Mouse (Mus musculus): Measurements from ENCODE around the gene Acaa1b.
A peak's percentile ranks its signal among the peaks of the same experiment; 100 is the strongest.

Acaa1b gene

DNA sequence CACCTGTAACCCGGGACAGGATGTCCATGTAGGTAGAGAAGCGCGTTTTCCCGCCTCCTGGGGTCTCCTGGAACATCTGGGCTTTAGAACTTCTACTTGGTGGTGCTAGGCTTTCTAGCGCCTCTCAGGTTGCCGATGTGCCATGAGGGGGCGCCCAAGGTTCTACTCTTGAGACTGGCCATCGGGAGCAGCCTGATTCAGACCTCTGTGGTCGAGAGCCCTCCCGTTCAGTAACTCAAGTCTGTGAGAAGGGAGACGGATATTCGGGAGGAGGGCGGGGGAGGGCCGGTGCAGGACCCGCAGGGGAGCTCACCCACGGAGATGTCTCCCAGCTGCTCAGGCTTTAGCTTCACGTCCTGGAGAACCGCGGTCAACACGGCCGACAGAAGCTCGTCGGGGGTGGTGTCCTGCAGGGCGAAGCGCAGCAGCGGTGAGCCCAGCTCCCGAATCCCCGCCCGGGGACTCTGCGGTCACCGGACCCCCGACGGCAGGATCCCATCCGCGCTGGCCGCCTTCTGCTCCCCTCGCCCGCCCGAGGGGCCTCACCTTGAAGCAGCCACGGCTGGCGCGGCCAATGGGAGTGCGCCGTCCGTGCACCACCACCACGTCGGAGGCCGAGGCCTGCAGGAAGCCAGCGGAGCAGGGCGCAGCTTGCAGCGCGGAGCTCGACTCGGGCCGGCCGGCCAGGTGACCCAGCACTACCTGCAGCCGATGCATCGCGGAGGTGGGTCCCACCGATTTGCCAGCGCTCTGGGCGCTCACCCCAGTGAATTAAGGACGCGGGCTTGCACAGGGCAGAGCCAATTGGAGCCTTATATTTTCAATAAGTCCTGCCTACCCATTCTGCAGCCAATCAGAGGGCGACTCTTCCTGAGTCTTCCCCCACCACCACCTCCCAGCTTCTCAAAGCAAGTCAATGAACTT, at the start of gene Acaa1b:
Gene Acaa1b, minus strand, starts transcription at position 816 of the 924 bp plus-strand sequence.
- peak; percentile 88 for DNase-seq

DNA sequence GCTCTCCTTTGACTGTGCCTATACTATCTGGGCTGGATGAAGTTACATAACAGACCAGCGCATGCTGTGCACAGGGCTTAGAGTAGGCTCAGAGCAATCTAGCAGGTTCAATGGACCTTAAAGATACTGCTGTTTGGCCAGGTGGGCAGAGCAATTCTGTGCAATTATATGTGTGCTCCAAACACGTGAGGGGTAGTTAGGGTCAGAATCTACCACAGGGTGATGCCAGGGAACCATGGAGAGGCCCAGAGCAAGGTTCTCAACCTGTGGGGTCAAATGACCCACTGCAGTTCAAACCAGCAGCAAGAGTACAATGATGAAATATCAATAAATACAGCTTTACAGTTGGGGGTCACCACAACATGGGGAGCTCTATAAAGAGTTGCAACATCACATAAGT, 49.8 kb upstream of the Acaa1b start:
- DNase-seq, result no peak

DNA sequence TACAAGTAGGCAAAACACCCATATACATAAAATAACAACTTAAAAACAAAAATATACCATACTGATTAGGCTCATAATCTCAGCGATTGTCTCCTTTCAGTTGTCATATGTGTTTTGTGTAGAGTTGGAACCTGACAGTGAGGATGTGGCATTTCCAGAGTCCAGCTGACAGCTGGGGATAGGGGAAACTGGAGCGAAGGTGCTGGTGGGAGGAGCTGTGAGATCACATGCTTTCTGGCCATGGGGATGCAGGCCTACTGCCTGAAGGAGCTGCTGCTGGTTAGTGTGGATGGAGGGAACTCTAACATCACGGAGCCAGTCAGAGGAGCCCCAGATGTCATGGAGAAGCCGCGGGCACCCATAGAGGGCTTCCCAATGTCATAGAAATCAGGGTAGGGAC, 48.9 kb upstream of the Acaa1b start:
- no peak for DNase-seq

DNA sequence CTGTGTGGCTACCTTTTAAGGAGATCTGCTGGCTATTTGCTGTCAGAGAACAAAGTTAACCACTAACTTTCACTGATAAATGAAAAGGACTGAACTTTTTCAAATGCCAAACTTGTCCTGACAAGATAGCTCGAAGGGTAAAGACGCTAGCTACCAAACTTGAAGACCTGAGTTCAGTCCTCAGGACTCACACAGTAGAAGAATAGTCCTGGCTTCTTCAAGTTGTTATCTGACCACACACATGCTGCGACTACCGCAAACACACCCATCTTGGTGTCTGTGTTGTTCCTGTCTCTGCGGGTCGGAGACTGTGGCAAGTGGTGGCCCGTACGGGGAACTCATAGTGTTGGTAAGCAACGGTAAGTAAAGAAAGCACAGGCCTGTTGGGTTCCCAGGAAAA, 46.7 kb upstream of the Acaa1b start:
- no peak for DNase-seq

DNA sequence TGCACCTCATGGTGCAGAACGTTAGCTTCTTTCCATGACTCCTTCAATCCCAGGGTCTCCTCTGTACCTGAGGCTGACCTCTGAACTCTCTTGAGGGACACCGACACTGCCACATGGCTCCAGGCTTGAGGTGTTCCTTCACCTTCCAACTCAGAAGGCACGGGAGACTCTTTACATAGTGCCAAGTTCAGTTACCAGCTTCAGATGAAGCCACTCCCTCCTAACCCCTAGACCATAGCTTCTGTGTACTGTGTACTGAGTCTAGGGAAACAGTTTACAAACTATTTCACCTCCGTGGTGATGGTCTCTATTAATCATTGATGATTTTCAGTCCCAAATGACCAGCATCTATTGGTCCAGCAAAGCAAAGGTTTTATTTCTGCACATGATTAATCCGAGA, 44.8 kb upstream of the Acaa1b start:
- no peak for DNase-seq

DNA sequence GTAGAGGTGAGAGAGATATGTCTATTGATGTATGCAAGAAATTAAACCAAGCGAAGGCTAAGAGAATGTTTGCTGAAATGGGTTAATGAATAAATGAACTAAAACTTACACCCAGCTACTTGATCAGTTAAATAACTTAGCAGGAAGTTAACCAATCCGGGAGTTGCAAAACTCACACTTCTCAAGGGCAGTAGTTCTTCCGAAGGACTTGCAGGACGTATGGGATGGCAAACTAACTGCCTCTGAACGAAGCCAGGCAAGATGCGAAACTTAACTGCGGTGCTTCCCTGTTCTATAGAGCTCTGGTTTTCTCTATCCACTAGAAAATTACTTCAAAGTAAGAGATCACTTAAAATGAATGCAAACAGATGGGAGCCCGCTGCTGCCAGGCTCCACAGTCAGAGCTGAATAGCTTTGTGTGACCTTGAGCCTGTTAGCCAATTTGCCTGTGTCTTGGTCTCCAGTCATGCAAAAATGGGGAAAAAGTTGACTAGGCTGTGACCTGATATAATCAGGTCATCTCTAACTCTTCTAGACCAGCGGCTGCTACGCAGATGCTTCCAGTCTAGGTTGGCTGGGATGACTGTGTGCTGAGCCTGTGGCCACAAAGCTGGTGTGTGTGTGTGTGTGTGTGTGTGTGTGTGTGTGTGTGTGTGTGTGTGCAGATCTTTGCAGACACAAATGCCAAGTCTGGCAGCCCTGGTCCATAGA, 42.4 kb upstream of the Acaa1b start:
- DNase-seq, result no peak

DNA sequence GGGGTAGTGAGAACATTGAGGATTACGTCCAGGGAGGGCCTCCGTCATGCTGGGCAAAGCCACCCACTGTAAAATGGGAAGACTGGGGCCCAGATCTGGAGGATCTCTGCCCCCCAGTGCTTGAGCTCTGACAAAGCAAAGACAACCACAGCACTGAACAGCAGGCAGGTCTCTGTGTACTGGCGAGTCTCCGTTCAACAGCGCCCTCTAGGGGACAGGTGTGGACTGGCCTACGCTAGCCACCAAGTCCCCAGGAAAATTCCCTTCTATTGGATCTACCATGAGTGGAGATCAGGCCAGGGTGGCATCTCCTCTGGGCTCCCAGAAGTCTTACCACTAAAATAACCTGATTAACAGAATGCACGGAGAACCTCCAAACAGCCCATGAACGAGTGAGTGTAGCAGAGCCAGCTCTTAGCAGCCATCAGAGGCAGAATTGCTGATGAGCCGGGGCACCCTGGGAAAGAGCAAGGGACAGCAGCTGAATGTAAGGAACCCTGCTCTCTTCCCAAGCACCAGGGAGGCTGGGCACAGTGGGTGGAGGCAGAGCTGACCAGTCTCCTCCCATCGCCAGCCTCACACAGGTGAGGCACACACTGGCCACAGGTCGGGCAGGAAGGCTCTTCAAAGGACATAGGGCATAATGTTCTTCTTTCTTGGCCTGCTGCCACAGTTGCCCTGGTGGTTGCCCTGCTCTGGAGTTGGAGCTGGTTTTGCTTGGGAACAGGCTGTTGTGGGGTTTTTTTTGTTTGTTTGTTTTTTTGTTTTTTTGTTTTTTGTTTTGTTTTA, 35.5 kb upstream of the Acaa1b start:
- peak; percentile 65 for DNase-seq

DNA sequence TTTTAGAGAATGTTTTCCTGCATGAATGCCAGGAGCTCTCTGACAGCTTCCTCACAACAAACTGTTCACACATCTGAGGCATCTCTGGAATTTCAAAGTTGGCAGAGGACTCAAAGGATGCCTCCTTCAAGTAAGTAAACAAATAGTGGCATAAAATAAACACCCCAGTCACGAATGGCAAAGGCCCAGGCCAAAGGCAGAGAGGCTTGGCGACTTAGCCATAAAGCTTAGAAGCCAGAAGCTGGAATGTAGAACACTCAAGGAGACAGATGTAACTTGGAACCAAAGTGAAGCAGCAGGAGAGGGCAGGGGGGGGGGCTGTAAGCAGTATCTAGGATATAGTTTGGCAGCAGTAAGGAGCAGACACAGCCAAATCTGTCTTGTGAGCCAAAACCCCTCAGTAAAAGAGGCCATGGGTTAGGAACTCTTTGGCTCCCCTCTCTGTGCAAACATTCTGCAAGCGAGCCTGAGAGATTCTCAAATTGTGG, 24.4 kb upstream of the Acaa1b start:
- peak; percentile 73 for DNase-seq

DNA sequence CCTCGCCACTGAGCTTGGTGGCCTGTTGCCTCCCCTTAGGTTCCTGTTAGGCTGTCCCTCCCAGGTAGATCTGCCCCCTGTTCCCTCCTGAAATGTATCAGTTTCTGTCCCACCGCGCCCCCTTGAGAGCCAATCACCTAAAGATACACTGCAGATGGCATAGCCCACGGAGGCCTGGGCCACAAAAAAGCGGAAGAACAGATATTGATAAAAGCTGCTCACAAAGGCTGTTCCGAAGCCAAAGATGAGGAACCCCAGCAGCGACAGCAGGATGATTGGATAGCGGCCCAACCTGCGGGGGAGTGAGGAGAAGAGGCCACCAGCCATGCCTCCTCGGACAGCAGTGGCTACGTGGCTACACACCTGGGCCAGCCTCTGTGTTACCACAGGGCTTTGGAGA, 22.4 kb upstream of the Acaa1b start:
- no peak for DNase-seq

DNA sequence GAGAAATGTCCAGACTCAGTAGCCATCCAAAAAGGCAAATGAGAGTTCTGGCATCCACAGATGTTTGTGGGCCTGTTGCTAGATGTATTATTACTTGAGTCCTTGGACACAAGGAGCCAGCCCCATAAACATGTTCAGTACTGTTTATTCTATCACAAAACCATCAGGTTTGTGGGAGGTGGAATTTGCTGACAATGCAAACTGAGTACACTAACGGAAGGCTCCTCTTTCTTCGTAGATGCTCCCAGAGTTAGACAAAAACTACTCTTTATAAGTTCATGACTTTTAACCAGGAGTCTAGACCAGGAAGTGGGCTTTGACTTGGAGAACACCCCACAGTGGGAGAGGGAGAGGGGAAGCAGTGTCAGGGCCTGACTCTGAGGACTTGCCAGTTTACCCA, 10.7 kb upstream of the Acaa1b start:
- DNase-seq, result no peak

DNA sequence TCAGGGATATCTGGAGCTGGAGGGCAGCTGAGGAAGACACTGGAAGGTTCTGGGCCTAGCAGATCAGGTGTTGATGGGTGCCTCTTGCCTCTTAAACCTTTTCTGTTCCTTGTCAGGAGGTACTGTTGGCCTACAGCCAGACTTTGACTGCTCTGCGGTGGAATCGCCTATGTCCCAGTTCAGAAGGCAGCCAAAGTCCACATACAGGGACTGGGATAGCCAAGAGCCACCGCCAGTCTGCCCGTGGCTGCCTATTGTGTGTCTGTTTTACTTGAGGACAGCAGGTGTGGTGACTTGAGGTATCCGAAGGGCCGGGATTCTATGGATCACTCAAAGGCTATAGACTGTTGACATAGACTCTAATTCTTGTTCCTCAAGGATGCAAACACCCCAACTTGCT, 8.7 kb upstream of the Acaa1b start:
- DNase-seq, result no peak

DNA sequence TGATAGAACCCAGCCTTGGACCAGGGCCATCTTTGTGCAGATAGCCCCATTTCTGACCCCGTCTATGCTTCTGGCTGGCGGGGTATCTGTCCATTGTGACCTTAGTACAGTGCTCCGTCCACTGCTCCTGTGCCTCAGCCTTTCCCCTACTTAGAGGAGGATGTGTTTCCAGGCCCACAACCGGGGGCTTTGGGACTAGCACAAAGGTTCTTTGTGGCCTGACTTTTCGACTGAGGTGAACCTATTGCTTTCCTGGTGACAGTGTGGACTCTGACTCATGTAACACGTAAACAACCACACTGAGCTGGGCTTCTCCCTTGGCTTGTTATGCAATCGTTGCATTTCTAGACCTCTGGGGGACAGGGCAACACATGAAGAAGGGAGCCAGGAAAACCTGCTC, 7.8 kb upstream of the Acaa1b start:
- no peak for DNase-seq

DNA sequence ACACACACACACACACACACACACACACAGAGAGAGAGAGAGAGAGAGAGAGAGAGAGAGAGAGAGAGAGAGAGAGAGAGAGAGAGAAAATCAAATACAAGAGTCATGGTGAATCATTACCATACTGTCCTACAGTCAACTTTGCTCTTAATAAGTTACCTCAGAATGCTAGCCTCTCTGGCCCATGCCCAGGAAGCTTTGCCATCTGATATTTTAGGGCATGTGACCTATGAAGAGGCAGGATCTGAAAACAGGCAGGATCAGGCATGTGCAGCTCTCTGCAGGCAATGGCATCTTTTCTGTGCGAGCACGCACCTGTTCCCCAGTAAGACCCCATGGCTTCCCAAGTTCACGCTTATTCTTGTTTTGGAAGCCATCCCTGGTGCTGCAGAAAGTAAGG, 3.8 kb upstream of the Acaa1b start:
- no peak for DNase-seq

DNA sequence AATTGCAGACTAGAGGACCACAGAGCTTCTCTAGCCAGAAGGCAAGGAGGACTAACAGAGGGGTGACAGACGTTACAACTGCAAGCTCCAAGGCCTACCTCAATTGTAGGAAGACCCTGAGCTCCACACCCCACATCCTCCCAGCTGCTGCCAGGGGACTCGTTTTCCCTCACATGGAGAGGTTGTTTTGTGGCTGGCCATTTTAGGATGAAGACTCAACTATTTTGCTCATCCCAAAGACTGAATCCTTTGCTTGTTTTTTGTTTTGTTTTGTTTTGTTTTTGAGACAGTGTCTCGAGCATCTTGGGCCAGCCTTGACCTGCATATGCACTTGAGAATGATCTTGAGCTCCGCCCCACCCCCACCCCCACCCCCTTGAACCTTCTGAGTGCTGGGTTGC, 2.0 kb upstream of the Acaa1b start, which contains the start of gene Gm47289:
Gene Gm47289, plus strand, starts transcription at position 301 of the 400 bp plus-strand sequence.
- DNase-seq, result no peak

DNA sequence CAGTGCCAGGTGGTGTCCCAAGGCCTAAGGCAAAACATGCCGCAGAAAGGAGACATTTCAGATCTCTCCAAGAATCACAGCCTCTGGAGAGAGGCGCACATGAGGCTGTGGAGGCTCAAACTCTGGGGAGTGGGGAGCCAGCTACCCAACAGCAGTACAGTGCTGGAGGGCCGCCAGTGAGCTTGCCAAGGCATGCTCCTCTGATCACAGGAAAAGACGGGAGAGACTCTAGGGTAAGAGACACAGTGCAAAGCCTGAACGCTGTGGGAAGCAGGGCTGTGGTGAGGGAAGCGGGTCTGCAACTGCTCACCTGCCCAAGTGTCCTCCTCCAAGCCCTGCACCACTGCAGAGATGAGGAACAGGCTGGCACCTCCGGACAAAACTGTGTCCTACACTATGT, 1.1 kb downstream of the Acaa1b start:
- DNase-seq, result no peak

DNA sequence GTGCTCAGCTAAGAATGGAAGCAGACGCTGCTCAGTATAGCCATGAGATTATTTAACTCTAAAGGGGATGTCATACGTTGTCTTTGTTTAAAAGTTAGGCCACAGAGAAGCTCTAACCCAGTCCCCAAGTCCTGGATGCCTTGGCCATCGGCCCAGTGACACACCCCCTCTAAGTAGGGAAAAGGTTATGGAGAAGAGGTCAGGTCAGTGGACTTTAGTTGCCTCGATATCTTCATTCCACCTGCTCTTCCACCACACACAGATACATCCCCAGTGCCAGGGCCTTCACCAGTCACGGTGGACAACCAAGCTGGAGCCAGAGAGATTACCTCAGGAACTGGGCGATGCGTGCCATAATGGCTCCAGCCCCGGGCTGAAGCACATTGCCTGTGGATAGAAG, 1.5 kb downstream of the Acaa1b start:
- no peak for DNase-seq

DNA sequence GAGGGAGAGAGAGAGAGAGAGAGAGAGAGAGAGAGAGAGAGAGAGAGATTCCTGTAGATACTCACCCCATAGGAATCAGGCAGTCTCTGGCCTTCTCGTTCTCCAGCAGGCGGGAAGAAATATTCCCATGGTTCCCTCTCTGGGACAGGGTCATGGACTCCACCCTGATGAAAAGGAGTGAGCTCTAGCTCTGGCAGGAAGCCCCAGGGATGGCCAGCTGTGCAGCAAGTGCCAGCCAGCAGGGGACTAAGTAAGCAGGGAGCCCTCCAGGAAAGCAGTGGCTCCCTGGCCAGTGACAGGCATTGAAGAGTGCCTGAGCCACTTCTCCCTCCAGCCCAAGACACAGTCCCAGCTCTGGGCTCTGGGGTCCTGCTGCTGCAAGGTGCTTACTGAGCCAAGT, 5.1 kb downstream of the Acaa1b start:
- DNase-seq, result no peak

DNA sequence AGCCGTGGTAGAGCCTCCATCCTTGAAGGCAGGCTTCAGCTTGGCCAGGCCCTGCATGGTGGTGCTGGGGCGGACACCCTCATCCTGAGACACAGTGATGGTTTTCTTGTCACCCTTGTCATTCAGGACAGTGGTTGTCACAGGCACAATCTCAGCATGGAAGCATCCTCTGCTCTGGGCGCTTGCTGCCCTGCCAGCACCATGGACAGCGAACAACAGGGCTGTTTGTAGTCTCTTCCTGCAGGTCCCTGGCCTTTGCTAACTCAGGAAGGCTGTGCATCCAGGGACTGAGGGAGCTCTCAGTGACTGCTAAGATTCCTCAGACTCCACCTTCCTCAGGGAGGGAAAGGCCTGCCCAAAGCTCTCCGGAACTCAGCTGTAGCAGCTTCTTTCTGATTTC, 7.3 kb downstream of the Acaa1b start:
- peak; percentile 61 for DNase-seq

DNA sequence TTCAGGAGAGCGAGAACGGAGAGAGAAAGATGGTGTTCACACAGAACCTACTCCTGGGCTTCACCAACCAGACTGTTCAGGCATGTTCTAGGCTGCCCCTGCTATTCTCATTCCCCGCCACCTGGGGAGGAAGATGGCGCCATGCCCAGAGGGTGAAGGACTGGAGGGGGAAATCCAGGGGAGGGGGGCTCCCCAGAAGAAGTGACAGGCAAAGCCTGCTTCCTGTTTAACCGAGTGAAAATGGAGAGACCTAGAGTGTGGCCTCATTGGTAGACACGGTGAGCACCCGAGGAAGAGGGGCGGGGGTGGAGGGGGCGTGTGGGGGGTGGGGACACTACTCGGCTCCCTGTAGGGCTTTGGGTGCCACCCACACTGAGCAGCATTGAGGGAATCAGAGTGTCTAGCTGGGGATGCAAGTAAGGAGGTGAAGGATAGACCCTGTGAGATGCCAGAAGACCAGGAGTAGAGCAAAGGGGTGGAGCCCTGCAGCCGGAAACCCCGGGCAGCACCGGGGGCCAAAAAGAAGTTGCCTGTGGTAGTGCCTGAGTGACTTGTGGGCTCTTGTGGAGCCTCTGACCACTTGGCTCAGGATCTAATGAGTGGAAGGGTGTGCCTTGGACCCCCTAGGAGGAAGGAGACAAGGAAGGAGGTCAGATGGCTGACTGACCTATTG, 10.7 kb downstream of the Acaa1b start:
- DNase-seq, result no peak

DNA sequence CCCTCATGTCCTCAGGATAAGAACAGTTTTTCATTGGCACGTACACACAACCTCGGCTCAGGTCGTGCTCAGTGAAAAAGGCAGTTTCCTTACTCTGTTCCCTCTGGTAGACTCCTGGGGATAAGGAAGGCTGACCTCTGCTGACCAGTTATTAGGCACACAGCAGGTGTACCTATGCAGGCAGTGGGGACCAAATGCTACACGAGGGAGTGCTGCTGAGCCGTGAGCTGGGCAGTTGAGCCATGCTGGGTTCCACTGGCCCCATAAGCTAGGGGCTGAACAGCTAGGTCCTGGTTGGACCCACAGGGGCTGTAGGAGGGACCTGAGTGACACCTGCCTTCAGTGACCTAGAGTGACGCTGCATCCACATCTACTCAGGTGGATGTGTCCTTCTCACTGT, 11.3 kb downstream of the Acaa1b start:
- no peak for DNase-seq

DNA sequence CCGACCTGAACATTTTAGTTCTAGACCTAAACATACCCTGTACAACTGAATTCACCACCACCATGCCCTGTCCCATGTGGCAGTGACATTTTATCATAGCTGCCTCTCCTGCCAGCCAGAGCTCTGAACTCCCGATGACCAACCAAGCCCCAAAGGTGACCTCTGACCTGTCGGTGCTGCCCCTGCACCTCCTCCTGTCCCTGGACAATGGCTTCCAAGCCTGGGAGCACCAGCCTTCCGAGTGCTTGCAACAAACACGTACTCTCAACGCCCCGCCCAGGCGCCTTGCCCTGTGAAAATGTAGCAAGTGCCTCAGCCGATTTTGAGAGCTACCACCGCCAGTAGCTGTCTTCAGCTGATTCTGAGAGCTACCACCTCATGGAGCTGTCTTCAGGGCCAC, 11.8 kb downstream of the Acaa1b start:
- no peak for DNase-seq

DNA sequence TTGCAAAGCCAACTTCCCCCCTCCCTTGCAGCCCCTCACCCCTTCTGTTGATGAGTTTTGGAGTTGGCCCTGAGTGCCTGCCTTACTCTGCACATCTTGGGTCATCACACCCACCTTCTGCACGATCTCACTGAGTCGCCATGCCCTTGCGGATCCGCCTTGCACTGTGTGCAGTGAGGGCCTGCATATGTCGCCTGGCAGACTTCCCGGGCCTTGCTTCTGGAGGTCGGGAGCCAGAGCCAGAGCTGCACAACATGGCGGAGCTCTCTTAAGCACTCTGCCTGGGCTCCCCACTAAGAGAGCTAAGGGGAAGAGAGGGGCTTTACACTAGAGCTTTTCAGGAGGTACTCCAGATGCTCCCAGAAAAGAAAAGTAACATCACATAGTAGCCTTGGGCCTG, 12.2 kb downstream of the Acaa1b start:
- DNase-seq, result no peak

DNA sequence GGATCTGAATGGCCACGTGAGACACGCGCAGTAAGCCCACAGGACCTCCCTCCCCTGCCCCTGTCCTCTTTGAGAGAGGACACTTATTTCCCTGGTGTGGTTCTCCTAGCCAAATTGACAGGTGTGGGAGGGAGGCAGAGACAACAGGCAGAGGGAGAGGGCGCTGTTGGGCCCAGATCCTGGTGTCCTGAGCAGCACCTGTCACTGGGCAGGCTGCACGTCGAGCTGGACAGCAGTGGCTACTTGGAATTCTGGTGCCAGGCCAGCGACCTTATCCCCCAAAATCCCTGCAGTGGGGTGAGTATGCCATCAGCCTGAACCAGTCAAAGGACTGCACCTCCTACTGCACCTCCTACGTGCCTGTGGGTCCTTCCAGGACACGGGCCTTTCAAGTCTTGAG, 13.5 kb downstream of the Acaa1b start:
- no peak for DNase-seq

Data from lung, postnatal 14 days (tissue).